Mouse (Mus musculus): ENCODE results near the gene Cops9. TPM values are rescaled to one million over a fixed set of nuclear protein-coding genes. Genes with fewer than 3 reads are reported as not detected.
A peak's percentile ranks its signal among the peaks of the same experiment; 100 is the strongest.

Gene Cops9
- polyA plus RNA-seq (2015; fragmentation: Nextera tagmentation; extraction: Ambion mirVana), result 365 and 436 TPM in 2 replicates

GRCm38 (mm10) chr1:92641514-92642272, at the start of gene Cops9:
Gene Cops9, minus strand, starts transcription at chr1:92641985.
- H3K4me2 ChIP-seq, result peak within 1 kb of the TSS; percentile 88
- peak within 1 kb of the TSS; percentile 52 for H3K27ac ChIP-seq
- no peaks in the 10 kb centered on the region for H3K9me3 ChIP-seq (replicated peaks)
- H3K4me1 ChIP-seq (replicated peaks), result peaks cover 22% of the 10 kb centered on the region
- peak within 1 kb of the TSS; percentile 88 for H3K9ac ChIP-seq
- ATAC-seq (replicated peaks; ENCODE audit: insufficient number of reproducible peaks, insufficient read depth, low FRiP score, low read depth), result peak; percentile 89
- H3K36me3 ChIP-seq, result peaks cover 24% of the 10 kb centered on the region
- whole genome bisulfite sequencing, result 2% methylated on average over 50 of the region's 50 CpGs
- peaks cover 7% of the 10 kb centered on the region for H3K27me3 ChIP-seq
- peak within 1 kb of the TSS; percentile 78 for H3K4me3 ChIP-seq

GRCm38 (mm10) chr1:92691166-92691844, 49.5 kb upstream of the Cops9 start:
- H3K4me1 ChIP-seq (replicated peaks), result no peaks in the 10 kb centered on the region
- H3K4me3 ChIP-seq, result no peak overlapping the region
- WGBS, result 71% methylated on average over 3 of the region's 3 CpGs
- no peak overlapping the region for H3K4me2 ChIP-seq
- no peak overlapping the region for H3K9ac ChIP-seq
- no peaks in the 10 kb centered on the region for H3K9me3 ChIP-seq (replicated peaks)
- no peaks in the 10 kb centered on the region for H3K27me3 ChIP-seq
- no peak overlapping the region for H3K27ac ChIP-seq
- H3K36me3 ChIP-seq, result no peaks in the 10 kb centered on the region
- ATAC-seq (replicated peaks; ENCODE audit: insufficient number of reproducible peaks, insufficient read depth, low FRiP score, low read depth), result no peak

- ATAC-seq (replicated peaks; ENCODE audit: insufficient number of reproducible peaks, insufficient read depth, low FRiP score, low read depth), result no peak
- H3K9ac ChIP-seq, result no peak overlapping the region
- H3K27ac ChIP-seq, result no peak overlapping the region
- H3K36me3 ChIP-seq, result no peaks in the 10 kb centered on the region
- H3K4me2 ChIP-seq, result no peak overlapping the region
- no peaks in the 10 kb centered on the region for H3K4me1 ChIP-seq (replicated peaks)
- H3K27me3 ChIP-seq, result no peaks in the 10 kb centered on the region
- H3K9me3 ChIP-seq (replicated peaks), result no peaks in the 10 kb centered on the region
- 46% methylated on average over 8 of the region's 8 CpGs for WGBS
- H3K4me3 ChIP-seq, result no peak overlapping the region
Measured at GRCm38 (mm10) chr1:92686994-92687393, 45.2 kb upstream of the Cops9 start.

- Histone ChIP-seq H3K9ac (no peak overlapping the region), H3K36me3 (no peaks in the 10 kb centered on the region), H3K9me3 (replicated peaks) (no peaks in the 10 kb centered on the region), H3K27ac (no peak overlapping the region), H3K4me2 (no peak overlapping the region), H3K27me3 (peaks cover 3% of the 10 kb centered on the region; the same call in 1 of the 2 replicates), H3K4me3 (no peak overlapping the region), H3K4me1 (replicated peaks) (no peaks in the 10 kb centered on the region; the same call in 1 of the 2 replicates)
- 88% methylated on average over 8 of the region's 8 CpGs for WGBS
- no peak for ATAC-seq (replicated peaks; ENCODE audit: insufficient number of reproducible peaks, insufficient read depth, low FRiP score, low read depth)
Measured at GRCm38 (mm10) chr1:92683151-92683550, 41.4 kb upstream of the Cops9 start.

- H3K9ac ChIP-seq, result no peak overlapping the region
- H3K27ac ChIP-seq, result no peak overlapping the region
- no peaks in the 10 kb centered on the region for H3K36me3 ChIP-seq
- H3K4me3 ChIP-seq, result no peak overlapping the region
- no peaks in the 10 kb centered on the region for H3K9me3 ChIP-seq (replicated peaks)
- no peak for ATAC-seq (replicated peaks; ENCODE audit: insufficient number of reproducible peaks, insufficient read depth, low FRiP score, low read depth)
- H3K27me3 ChIP-seq, result peaks cover 7% of the 10 kb centered on the region
- H3K4me1 ChIP-seq (replicated peaks), result peaks cover 7% of the 10 kb centered on the region
- WGBS, result 36% methylated on average over 16 of the region's 16 CpGs
- H3K4me2 ChIP-seq, result no peak overlapping the region
Measured at GRCm38 (mm10) chr1:92680668-92681603, 39.2 kb upstream of the Cops9 start.

- no peaks in the 10 kb centered on the region for H3K9me3 ChIP-seq (replicated peaks)
- peaks cover 7% of the 10 kb centered on the region for H3K4me1 ChIP-seq (replicated peaks)
- peaks cover 7% of the 10 kb centered on the region for H3K27me3 ChIP-seq
- no peak overlapping the region for H3K27ac ChIP-seq
- H3K36me3 ChIP-seq, result no peaks in the 10 kb centered on the region
- WGBS, result 83% methylated on average over 5 of the region's 5 CpGs
- no peak overlapping the region for H3K9ac ChIP-seq
- H3K4me3 ChIP-seq, result no peak overlapping the region
- no peak overlapping the region for H3K4me2 ChIP-seq
- ATAC-seq (replicated peaks; ENCODE audit: insufficient number of reproducible peaks, insufficient read depth, low FRiP score, low read depth), result no peak
Measured at GRCm38 (mm10) chr1:92678757-92679156, 37.0 kb upstream of the Cops9 start.

- no peaks in the 10 kb centered on the region for H3K9me3 ChIP-seq (replicated peaks)
- H3K36me3 ChIP-seq, result no peaks in the 10 kb centered on the region
- H3K4me1 ChIP-seq (replicated peaks), result peaks cover 7% of the 10 kb centered on the region
- 80% methylated on average over 3 of the region's 3 CpGs for WGBS
- 0 out of 2 replicates have a peak, but pooled peaks have one; percentile 32 for ATAC-seq (replicated peaks; ENCODE audit: insufficient number of reproducible peaks, insufficient read depth, low FRiP score, low read depth)
- H3K4me3 ChIP-seq, result no peak overlapping the region
- H3K4me2 ChIP-seq, result no peak overlapping the region
- H3K27me3 ChIP-seq, result peaks cover 7% of the 10 kb centered on the region
- H3K27ac ChIP-seq, result no peak overlapping the region
- H3K9ac ChIP-seq, result no peak overlapping the region
Measured at GRCm38 (mm10) chr1:92676676-92676975, 34.8 kb upstream of the Cops9 start.

GRCm38 (mm10) chr1:92675932-92676675, 34.3 kb upstream of the Cops9 start:
- no peak overlapping the region for H3K27ac ChIP-seq
- no peak for ATAC-seq (replicated peaks; ENCODE audit: insufficient number of reproducible peaks, insufficient read depth, low FRiP score, low read depth)
- H3K9me3 ChIP-seq (replicated peaks), result no peaks in the 10 kb centered on the region

GRCm38 (mm10) chr1:92673258-92673782, 31.5 kb upstream of the Cops9 start:
- H3K27ac ChIP-seq, result no peak overlapping the region

More at GRCm38 (mm10) chr1:92675932-92676675, 34.3 kb upstream of the Cops9 start:
- no peak overlapping the region for H3K9ac ChIP-seq
- H3K4me2 ChIP-seq, result no peak overlapping the region
- H3K4me1 ChIP-seq (replicated peaks), result peaks cover 7% of the 10 kb centered on the region
- no peak overlapping the region for H3K4me3 ChIP-seq
- WGBS, result 67% methylated on average over 10 of the region's 10 CpGs
- H3K27me3 ChIP-seq, result peaks cover 7% of the 10 kb centered on the region
- no peaks in the 10 kb centered on the region for H3K36me3 ChIP-seq

GRCm38 (mm10) chr1:92671326-92671725, 29.5 kb upstream of the Cops9 start:
- Histone ChIP-seq H3K4me3 (no peak overlapping the region), H3K9ac (no peak overlapping the region), H3K27ac (no peak overlapping the region), H3K4me1 (replicated peaks) (peaks cover 3% of the 10 kb centered on the region), H3K27me3 (no peaks in the 10 kb centered on the region), H3K36me3 (no peaks in the 10 kb centered on the region), H3K9me3 (replicated peaks) (no peaks in the 10 kb centered on the region), H3K4me2 (no peak overlapping the region)
- 75% methylated on average over 4 of the region's 4 CpGs for WGBS
- ATAC-seq (replicated peaks; ENCODE audit: insufficient number of reproducible peaks, insufficient read depth, low FRiP score, low read depth), result no peak

More at GRCm38 (mm10) chr1:92673258-92673782, 31.5 kb upstream of the Cops9 start:
- ATAC-seq (replicated peaks; ENCODE audit: insufficient number of reproducible peaks, insufficient read depth, low FRiP score, low read depth), result no peak
- Histone ChIP-seq H3K27me3 (peaks cover 4% of the 10 kb centered on the region; the same call in 1 of the 2 replicates), H3K9me3 (replicated peaks) (no peaks in the 10 kb centered on the region), H3K4me2 (no peak overlapping the region), H3K9ac (no peak overlapping the region), H3K4me1 (replicated peaks) (peaks cover 7% of the 10 kb centered on the region), H3K36me3 (no peaks in the 10 kb centered on the region), H3K4me3 (no peak overlapping the region)
- WGBS, result 69% methylated on average over 5 of the region's 5 CpGs
